Mouse (Mus musculus): ENCODE measurements at regions not wholly inside any gene's neighbourhood (a gene's known extent, or its start where the extent isn't known, plus 50 kb on each side); places are given as distances from the start of the nearest gene placed in this dataset.
A peak's percentile ranks its signal among the peaks of the same experiment; 100 is the strongest.

GRCm38 (mm10) chr2:61221676-61222075, 258.7 kb upstream of the Rbms1 start:
- DNase-seq (ENCODE audit: extremely low spot score): no peak

- DNase-seq (ENCODE audit: extremely low spot score): no peak
Measured at GRCm38 (mm10) chr2:61221157-61221556, 258.2 kb upstream of the Rbms1 start.

- DNase-seq (ENCODE audit: extremely low spot score): no peak
Measured at GRCm38 (mm10) chr2:61213951-61214350, 251.0 kb upstream of the Rbms1 start.

GRCm38 (mm10) chr2:61201387-61201786, 238.4 kb upstream of the Rbms1 start:
- no peak for DNase-seq (ENCODE audit: extremely low spot score)

- no peak for DNase-seq (ENCODE audit: extremely low spot score)
Measured at GRCm38 (mm10) chr2:61193976-61194375, 231.0 kb upstream of the Rbms1 start.

- no peak for DNase-seq (ENCODE audit: extremely low spot score)
Measured at GRCm38 (mm10) chr2:61182424-61182979, 219.5 kb upstream of the Rbms1 start.

GRCm38 (mm10) chr2:61177801-61178200, 214.8 kb upstream of the Rbms1 start:
- DNase-seq (ENCODE audit: extremely low spot score): no peak

GRCm38 (mm10) chr2:61176807-61177206, 213.8 kb upstream of the Rbms1 start:
- peak; percentile 86 for DNase-seq (ENCODE audit: extremely low spot score)

GRCm38 (mm10) chr2:61173581-61173980, 210.6 kb upstream of the Rbms1 start:
- no peak for DNase-seq (ENCODE audit: extremely low spot score)

- no peak for DNase-seq (ENCODE audit: extremely low spot score)
Measured at GRCm38 (mm10) chr2:61161336-61161735, 198.3 kb upstream of the Rbms1 start.

- DNase-seq (ENCODE audit: extremely low spot score): no peak
Measured at GRCm38 (mm10) chr2:61159761-61160160, 196.8 kb upstream of the Rbms1 start.

- DNase-seq (ENCODE audit: extremely low spot score): peak; percentile 34
Measured at GRCm38 (mm10) chr2:61138998-61139631, 176.1 kb upstream of the Rbms1 start.

- peak; percentile 23 for DNase-seq (ENCODE audit: extremely low spot score)
Measured at GRCm38 (mm10) chr2:61138625-61138997, 175.6 kb upstream of the Rbms1 start.

GRCm38 (mm10) chr2:61137378-61137777, 174.4 kb upstream of the Rbms1 start:
- DNase-seq (ENCODE audit: extremely low spot score): no peak

GRCm38 (mm10) chr2:61136926-61137325, 173.9 kb upstream of the Rbms1 start:
- DNase-seq (ENCODE audit: extremely low spot score): no peak

GRCm38 (mm10) chr2:61123046-61123806, 160.2 kb upstream of the Rbms1 start:
- no peak for DNase-seq (ENCODE audit: extremely low spot score)

GRCm38 (mm10) chr2:61121281-61121680, 158.3 kb upstream of the Rbms1 start:
- DNase-seq (ENCODE audit: extremely low spot score): no peak

- DNase-seq (ENCODE audit: extremely low spot score): no peak
Measured at GRCm38 (mm10) chr2:61114620-61115019, 151.6 kb upstream of the Rbms1 start.

GRCm38 (mm10) chr2:61113916-61114315, 150.9 kb upstream of the Rbms1 start:
- no peak for DNase-seq (ENCODE audit: extremely low spot score)

GRCm38 (mm10) chr2:61110591-61110990, 147.6 kb upstream of the Rbms1 start:
- no peak for DNase-seq (ENCODE audit: extremely low spot score)

GRCm38 (mm10) chr2:61109564-61109963, 146.6 kb upstream of the Rbms1 start:
- no peak for DNase-seq (ENCODE audit: extremely low spot score)

GRCm38 (mm10) chr2:61105169-61105568, 142.2 kb upstream of the Rbms1 start:
- DNase-seq (ENCODE audit: extremely low spot score): no peak

GRCm38 (mm10) chr2:61100854-61101253, 137.9 kb upstream of the Rbms1 start:
- no peak for DNase-seq (ENCODE audit: extremely low spot score)

Measured in embryo, embryonic 9.5 days (tissue).